Mouse (Mus musculus): Measurements from ENCODE around the gene Polm.
"Not testable (repeated sequence)": the region's sequence is repeated elsewhere in the genome, so short reads cannot be mapped to it uniquely, and the experiment has no call there.

DNA sequence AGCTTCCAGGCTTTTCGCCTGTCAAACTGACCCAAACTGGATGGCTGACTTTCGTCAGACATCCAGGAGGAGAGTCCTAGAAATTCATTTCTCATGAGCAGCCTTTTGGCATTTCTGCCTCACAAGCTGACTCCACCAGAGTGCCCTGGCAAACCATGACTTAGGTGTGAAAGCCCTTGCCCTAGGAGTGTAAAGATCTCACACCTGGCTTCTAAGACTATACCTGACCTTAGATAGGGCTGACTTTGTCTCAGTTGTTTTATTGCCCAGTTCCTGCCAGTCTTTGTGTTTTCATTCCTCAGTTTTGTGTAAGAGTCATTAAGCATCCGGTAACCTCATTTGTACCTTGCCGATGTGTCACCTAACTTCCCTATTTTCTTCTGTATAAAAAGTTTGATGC, 28.3 kb downstream of the Polm start:
- TF ChIP-seq CEBPB (IDR thresholded peaks at IDR 0.05; ENCODE audit: low read depth); CTCF (IDR thresholded peaks at IDR 0.05; ENCODE audit: control insufficient read depth, insufficient read depth, insufficient read length); MYOG (IDR thresholded peaks at IDR 0.05; ENCODE audit: control insufficient read depth, extremely low read depth, insufficient read length); MYOD1 (IDR thresholded peaks at IDR 0.05; ENCODE audit: control insufficient read depth, insufficient read length, low read depth): not testable (repeated sequence)

Data from C2C12 (cell line).